Mouse (Mus musculus) erythroblast, embryonic 14.5 days (primary cell): ENCODE data around the gene Hs1bp3.

ENCODE experiments used
- GATA1 ChIP-seq: IDR thresholded peaks from 2 replicates; pipeline ENCODE4 v1.6.1; 2012; ENCODE audit warnings: low read length, inconsistent platforms, mixed read lengths
- TAL1 ChIP-seq: IDR thresholded peaks from 3 replicates; pipeline ENCODE4 v1.6.1; 2012; ENCODE audit warnings: low read length, inconsistent platforms, mixed read lengths

GRCm38 (mm10) chr12:8361866-8362265 lies 48.6 kb downstream of the Hs1bp3 start:
- TF ChIP-seq GATA1 (no peak), TAL1 (no peak)
